Mouse (Mus musculus): Measurements from ENCODE around the gene Fuca1. TPM values are rescaled to one million over a fixed set of nuclear protein-coding genes. Genes with fewer than 3 reads are reported as not detected.
A peak's percentile ranks its signal among the peaks of the same experiment; 100 is the strongest.

Gene Fuca1
- total and polyA plus RNA-seq, 3 experiments = 32.6 to 77.6 (median 66.5) TPM

DNA sequence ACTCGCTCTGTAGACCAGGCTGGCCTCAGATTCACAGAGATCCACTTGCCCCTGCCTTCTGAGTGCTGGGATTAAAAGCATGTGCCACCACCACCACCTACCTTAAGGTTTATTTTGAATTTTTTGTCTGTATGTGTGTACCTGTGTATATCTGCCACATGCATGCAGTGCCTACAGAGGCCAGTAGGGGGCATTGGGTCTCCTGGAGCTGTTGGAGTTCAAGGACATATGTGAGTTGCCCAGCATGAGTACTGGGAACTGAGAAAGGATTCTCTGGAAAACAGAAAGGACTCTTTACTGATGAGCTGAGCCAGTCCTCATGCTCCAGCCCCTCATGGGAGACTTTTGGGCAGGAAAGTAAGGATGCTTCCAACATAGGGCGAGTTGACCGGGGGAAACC, 31.0 kb downstream of the Fuca1 start:
- no peaks in the 10 kb centered on the region for H3K27me3 ChIP-seq (replicated peaks)
- no peak overlapping the region for H3K4me3 ChIP-seq (replicated peaks in 1 of 3; ENCODE audit: low read depth in 2 of 3, low read length in 2 of 3, poor library complexity in 1 of 3)
- H3K9me3 ChIP-seq (replicated peaks; ENCODE audit: low read length) = peaks cover 11% of the 10 kb centered on the region
- H3K4me2 ChIP-seq (ENCODE audit: insufficient read depth, low read depth, poor library complexity, severe bottlenecking) = no peak overlapping the region
- peaks cover 0 to 17% of the 10 kb centered on the region in 2 experiments; a peak in 2 of 4 replicates for H3K4me1 ChIP-seq (ENCODE audit: control insufficient read depth in 1 of 2, insufficient read depth in 2 of 2)
- H3K36me3 ChIP-seq (replicated peaks in 1 of 2; ENCODE audit: control insufficient read depth in 1 of 2, insufficient read depth in 1 of 2, low read length in 1 of 2) = peaks cover 26 to 60% of the 10 kb centered on the region in 2 experiments
- TF ChIP-seq ELF1 (IDR thresholded peaks at IDR 0.05; ENCODE audit: low read depth, low read length) (no peak), CTCF (conservative IDR thresholded peaks at IDR 0.05 in 1 of 2, IDR thresholded peaks at IDR 0.05 in 1 of 2; ENCODE audit: low read depth in 2 of 2, low read length in 2 of 2) (peak; percentile 18 to 27; a peak in 1 of 4 replicates)
- H3K9ac ChIP-seq (ENCODE audit: insufficient read depth, low read depth) = no peak overlapping the region
- in situ Hi-C loops (cut with MboI; ENCODE audit: low pct_ligation_motif_present, low pct_unique_long_range_greater_than_20kb, low sequenced_read_pairs) (no loop called here), dilution Hi-C loops (cut with MboI; ENCODE audit: extremely low pct_ligation_motif_present, extremely low pct_unique_long_range_greater_than_20kb, low sequenced_read_pairs) (no loop called here)
- no peak for DNase-seq (ENCODE audit: extremely low read depth)
- no peak overlapping the region for H3K27ac ChIP-seq (ENCODE audit: insufficient read depth, low read depth)
- no peaks in the 10 kb centered on the region for H3K79me2 ChIP-seq (replicated peaks; ENCODE audit: control insufficient read depth, extremely low read depth, insufficient read depth, poor library complexity, severe bottlenecking)

DNA sequence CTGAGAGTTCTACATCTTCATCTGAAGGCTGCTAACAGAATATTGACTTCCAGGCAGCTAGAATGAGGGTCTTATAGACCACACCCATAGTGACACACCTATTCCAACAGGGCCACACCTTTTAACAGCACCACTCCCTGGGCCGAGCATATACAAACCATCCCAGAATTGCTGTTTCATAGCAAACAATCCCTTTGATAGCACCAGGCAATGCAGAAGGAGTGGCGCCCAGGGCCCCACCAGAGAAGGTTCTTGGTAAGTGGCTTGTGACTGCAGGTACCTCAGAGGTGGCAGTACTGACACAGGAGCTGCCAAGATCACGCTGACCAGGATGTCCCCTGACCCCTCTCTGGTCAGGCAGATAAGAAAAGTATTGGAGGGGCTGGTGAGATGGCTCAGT, 32.6 kb downstream of the Fuca1 start:
- Histone ChIP-seq H3K9me3 (replicated peaks; ENCODE audit: low read length) (peaks cover 11% of the 10 kb centered on the region), H3K27me3 (replicated peaks) (no peaks in the 10 kb centered on the region), H3K27ac (ENCODE audit: insufficient read depth, low read depth) (no peak overlapping the region), H3K36me3 (replicated peaks in 1 of 2; ENCODE audit: control insufficient read depth in 1 of 2, insufficient read depth in 1 of 2, low read length in 1 of 2) (peaks cover 36 to 70% of the 10 kb centered on the region in 2 experiments), H3K9ac (ENCODE audit: insufficient read depth, low read depth) (no peak overlapping the region), H3K4me3 (replicated peaks in 1 of 3; ENCODE audit: low read depth in 2 of 3, low read length in 2 of 3, poor library complexity in 1 of 3) (no peak overlapping the region), H3K4me2 (ENCODE audit: insufficient read depth, low read depth, poor library complexity, severe bottlenecking) (no peak overlapping the region), H3K79me2 (replicated peaks; ENCODE audit: control insufficient read depth, extremely low read depth, insufficient read depth, poor library complexity, severe bottlenecking) (no peaks in the 10 kb centered on the region), H3K4me1 (ENCODE audit: control insufficient read depth in 1 of 2, insufficient read depth in 2 of 2) (peaks cover 0 to 10% of the 10 kb centered on the region in 2 experiments; a peak in 2 of 4 replicates)
- no peak for DNase-seq (ENCODE audit: extremely low read depth)
- in situ Hi-C loops (cut with MboI; ENCODE audit: low pct_ligation_motif_present, low pct_unique_long_range_greater_than_20kb, low sequenced_read_pairs) = no loop called here
- dilution Hi-C loops (cut with MboI; ENCODE audit: extremely low pct_ligation_motif_present, extremely low pct_unique_long_range_greater_than_20kb, low sequenced_read_pairs) = no loop called here
- TF ChIP-seq HCFC1 (IDR thresholded peaks at IDR 0.05; ENCODE audit: low read depth, low read length) (no peak), JUN (IDR thresholded peaks at IDR 0.05; ENCODE audit: insufficient read depth, low read depth, low read length) (no peak), ELF1 (IDR thresholded peaks at IDR 0.05; ENCODE audit: low read depth, low read length) (no peak), MEF2A (IDR thresholded peaks at IDR 0.05; ENCODE audit: borderline replicate concordance, low read depth, low read length) (no peak), POLR2AphosphoS2 (IDR thresholded peaks at IDR 0.05; ENCODE audit: low read depth, low read length) (no peak), ZC3H11A (IDR thresholded peaks at IDR 0.05; ENCODE audit: low read depth, low read length) (no peak), CTCF (conservative IDR thresholded peaks at IDR 0.05 in 1 of 2, IDR thresholded peaks at IDR 0.05 in 1 of 2; ENCODE audit: low read depth in 2 of 2, low read length in 2 of 2) (no peak), UBTF (IDR thresholded peaks at IDR 0.05; ENCODE audit: low read depth, low read length) (no peak), MYC (IDR thresholded peaks at IDR 0.05; ENCODE audit: low read depth, low read length) (no peak), USF1 (IDR thresholded peaks at IDR 0.05; ENCODE audit: low read depth, low read length) (no peak), EP300 (IDR thresholded peaks at IDR 0.05; ENCODE audit: low read length) (no peak)

DNA sequence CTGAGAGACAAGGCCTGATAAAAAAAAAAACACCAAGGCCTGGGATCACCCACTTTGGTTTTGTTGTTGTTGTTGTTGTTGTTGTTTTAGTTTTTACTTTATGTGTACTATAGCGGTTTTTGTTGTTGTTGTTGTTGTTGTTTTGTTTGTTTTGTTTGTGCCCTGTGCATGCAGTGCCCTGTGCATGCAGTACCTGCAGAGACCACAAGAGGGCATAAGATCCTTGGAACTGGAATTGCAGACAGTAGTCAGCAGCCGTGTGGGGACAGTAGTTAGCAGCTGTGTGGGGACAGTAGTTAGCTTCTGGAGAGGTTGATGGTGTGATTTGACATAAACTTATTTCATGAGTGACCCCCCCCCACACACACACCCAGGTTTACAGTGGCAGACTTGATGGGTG, 33.7 kb downstream of the Fuca1 start:
- Histone ChIP-seq H3K9me3 (replicated peaks; ENCODE audit: low read length) (peaks cover 11% of the 10 kb centered on the region), H3K79me2 (replicated peaks; ENCODE audit: control insufficient read depth, extremely low read depth, insufficient read depth, poor library complexity, severe bottlenecking) (no peaks in the 10 kb centered on the region), H3K4me3 (replicated peaks in 1 of 3; ENCODE audit: low read depth in 2 of 3, low read length in 2 of 3, poor library complexity in 1 of 3) (no peak overlapping the region), H3K27ac (ENCODE audit: insufficient read depth, low read depth) (no peak overlapping the region), H3K4me1 (ENCODE audit: control insufficient read depth in 1 of 2, insufficient read depth in 2 of 2) (0 out of 4 replicates have a peak, but pooled peaks cover 0 to 7% of the 10 kb centered on the region in 2 experiments), H3K4me2 (ENCODE audit: insufficient read depth, low read depth, poor library complexity, severe bottlenecking) (no peak overlapping the region), H3K27me3 (replicated peaks) (no peaks in the 10 kb centered on the region), H3K9ac (ENCODE audit: insufficient read depth, low read depth) (no peak overlapping the region), H3K36me3 (replicated peaks in 1 of 2; ENCODE audit: control insufficient read depth in 1 of 2, insufficient read depth in 1 of 2, low read length in 1 of 2) (peaks cover 46 to 74% of the 10 kb centered on the region in 2 experiments)
- DNase-seq (ENCODE audit: extremely low read depth) = no peak
- dilution Hi-C loops (cut with MboI; ENCODE audit: extremely low pct_ligation_motif_present, extremely low pct_unique_long_range_greater_than_20kb, low sequenced_read_pairs) = no loop called here
- in situ Hi-C loops (cut with MboI; ENCODE audit: low pct_ligation_motif_present, low pct_unique_long_range_greater_than_20kb, low sequenced_read_pairs) = no loop called here
- TF ChIP-seq ZNF384 (IDR thresholded peaks at IDR 0.05; ENCODE audit: low read depth, low read length) = no peak
- TF ChIP-seq CTCF (conservative IDR thresholded peaks at IDR 0.05 in 1 of 2, IDR thresholded peaks at IDR 0.05 in 1 of 2; ENCODE audit: low read depth in 2 of 2, low read length in 2 of 2) = peak; percentile 45 to 63
- peak; percentile 42 for TF ChIP-seq SMC3 (IDR thresholded peaks at IDR 0.05; ENCODE audit: low read depth, low read length)
- no peak for TF ChIP-seq JUND (conservative IDR thresholded peaks at IDR 0.05; ENCODE audit: low read depth, low read length)
- no peak for TF ChIP-seq BHLHE40 (IDR thresholded peaks at IDR 0.05; ENCODE audit: low read depth, low read length)
- TF ChIP-seq UBTF (IDR thresholded peaks at IDR 0.05; ENCODE audit: low read depth, low read length) = no peak
- no peak for TF ChIP-seq MAX (IDR thresholded peaks at IDR 0.05; ENCODE audit: low read length)
- no peak for TF ChIP-seq MAZ (IDR thresholded peaks at IDR 0.05; ENCODE audit: low read depth, low read length)
- TF ChIP-seq NELFE (IDR thresholded peaks at IDR 0.05; ENCODE audit: low read depth, low read length) = no peak
- no peak for TF ChIP-seq EP300 (IDR thresholded peaks at IDR 0.05; ENCODE audit: low read length)
- TF ChIP-seq POLR2A (IDR thresholded peaks at IDR 0.05; ENCODE audit: low read depth, low read length) = no peak
- TF ChIP-seq ZKSCAN1 (IDR thresholded peaks at IDR 0.05; ENCODE audit: borderline replicate concordance, low read depth, low read length) = no peak
- peak; percentile 46 for TF ChIP-seq RAD21 (IDR thresholded peaks at IDR 0.05; ENCODE audit: low read depth, low read length)
- TF ChIP-seq CHD1 (IDR thresholded peaks at IDR 0.05; ENCODE audit: low read depth, low read length) = no peak
- no peak for TF ChIP-seq JUN (IDR thresholded peaks at IDR 0.05; ENCODE audit: insufficient read depth, low read depth, low read length)
- TF ChIP-seq ZMIZ1 (IDR thresholded peaks at IDR 0.05; ENCODE audit: low read depth, low read length) = no peak
- TF ChIP-seq SIN3A (IDR thresholded peaks at IDR 0.05; ENCODE audit: low read length) = no peak
- no peak for TF ChIP-seq KAT2A (IDR thresholded peaks at IDR 0.05; ENCODE audit: insufficient replicate concordance, low read length)
- TF ChIP-seq GABPA (IDR thresholded peaks at IDR 0.05; ENCODE audit: insufficient replicate concordance, low read depth, low read length) = no peak

Data from CH12.LX (cell line).